9 mouse cellular contexts compared by ENCODE assay signal in genomic region chr1:134106719-134107118, GRCm38 (mm10). TPM values are rescaled to one million over a fixed set of nuclear protein-coding genes. Genes with fewer than 3 reads are reported as not detected.
DNase-seq lines count a peak whose midpoint lies in the region; ATAC-seq lines count a peak whose summit lies in the region.
"Had no signal": no experiment of that assay in that cellular context is flagged by ENCODE, and none has a peak within 500 bp of the region (broad histone marks: within the 10 kb centered on the region; RNA-seq: fewer than 3 reads in every experiment).

No protein-coding gene starts in this region.

- WGBS in limb, embryonic 11.5 days = 4% methylated on average over 5 of the region's 5 CpGs
- 10% methylated on average over 5 of the region's 5 CpGs for WGBS in neural tube, embryonic 11.5 days

- H3K9me3 ChIP-seq in limb, embryonic 11.5 days (ENCODE audit: control insufficient read depth, low read length) = no peaks in the 10 kb centered on the region
- no peaks in the 10 kb centered on the region for H3K9me3 ChIP-seq in neural tube, embryonic 11.5 days (ENCODE audit: control insufficient read depth, low read length)
- H3K9me3 ChIP-seq: heart, embryonic 13.5 days had no signal

- no peaks in the 10 kb centered on the region for H3K27me3 ChIP-seq in limb, embryonic 11.5 days (ENCODE audit: control insufficient read depth, insufficient read depth, low read length)
- no peaks in the 10 kb centered on the region for H3K27me3 ChIP-seq in neural tube, embryonic 11.5 days (ENCODE audit: control insufficient read depth, insufficient read depth, low read length)

- no peak overlapping the region for H3K9ac ChIP-seq in limb, embryonic 11.5 days (ENCODE audit: low read length)
- no peak overlapping the region for H3K9ac ChIP-seq in neural tube, embryonic 11.5 days (ENCODE audit: low read length)
- H3K9ac ChIP-seq: heart, embryonic 13.5 days had no signal

- no peak overlapping the region for H3K27ac ChIP-seq in limb, embryonic 11.5 days (replicated peaks; ENCODE audit: low read depth, low read length)
- H3K27ac ChIP-seq in neural tube, embryonic 11.5 days (ENCODE audit: low read depth, low read length) = no peak overlapping the region
- H3K27ac ChIP-seq: heart, embryonic 13.5 days had no signal

- intact Hi-C loops in heart, postnatal 10 days (cut with DNase I) = loop anchor here (1.0 to 2.0 kb wide), 3 partner anchors 53 to 196 kb away; no protein-coding TSS in a partner anchor

- H3K4me3 ChIP-seq in limb, embryonic 11.5 days (ENCODE audit: low read depth, low read length) = no peak overlapping the region
- H3K4me3 ChIP-seq in neural tube, embryonic 11.5 days (ENCODE audit: low read depth, low read length) = no peak overlapping the region
- H3K4me3 ChIP-seq: heart, embryonic 13.5 days had no signal

- DNase-seq in right cerebral cortex, adult 18-20 months = peak; percentile 63
- DNase-seq in right cerebral cortex, postnatal 4 days = no peak
- peak; percentile 75 for DNase-seq in embryo, embryonic 10 days (ENCODE audit: low spot score)
- peak; percentile 74 to 78 for DNase-seq in heart, postnatal 10 days
- DNase-seq in limb, embryonic 11.5 days (ENCODE audit: low spot score) = peak; percentile 70
- peak; percentile 62 for DNase-seq in neural tube, embryonic 11.5 days (ENCODE audit: low spot score)
- peak; percentile 72 for DNase-seq in thymus, postnatal 4 days

- H3K4me1 ChIP-seq in limb, embryonic 11.5 days (ENCODE audit: control insufficient read depth, insufficient read depth, low read length) = no peaks in the 10 kb centered on the region
- no peaks in the 10 kb centered on the region for H3K4me1 ChIP-seq in neural tube, embryonic 11.5 days (ENCODE audit: control insufficient read depth, insufficient read depth, low read length)

- peak; percentile 83 for ATAC-seq in activated CD4-positive, CD25-positive, alpha-beta regulatory T cell, adult 4 months
- no peak for ATAC-seq in limb, embryonic 11.5 days (ENCODE audit: insufficient number of reproducible peaks, low FRiP score, low TSS enrichment, low read depth)
- no peak for ATAC-seq in neural tube, embryonic 11.5 days (ENCODE audit: insufficient read depth, low FRiP score, low TSS enrichment)

- H3K36me3 ChIP-seq in limb, embryonic 11.5 days (ENCODE audit: control insufficient read depth, insufficient read depth, low read length) = no peaks in the 10 kb centered on the region
- no peaks in the 10 kb centered on the region for H3K36me3 ChIP-seq in neural tube, embryonic 11.5 days (ENCODE audit: control insufficient read depth, insufficient read depth, low read length)
- H3K36me3 ChIP-seq: heart, embryonic 13.5 days had no signal

- H3K4me2 ChIP-seq in limb, embryonic 11.5 days (ENCODE audit: low read depth, severe bottlenecking) = no peak overlapping the region
- no peak overlapping the region for H3K4me2 ChIP-seq in neural tube, embryonic 11.5 days (ENCODE audit: low read depth)
- H3K4me2 ChIP-seq: heart, embryonic 13.5 days had no signal

RNA-seq across cellular contexts. Expression of gene Chit1, which starts 4.3 kb away (rescaled TPM):
- polyA plus RNA-seq in activated CD4-positive, CD25-positive, alpha-beta regulatory T cell, adult 4 months (2017; shearing (Covaris generic)) = not detected
- not detected for total RNA-seq in heart, postnatal 10 days (2021)
- not detected in 2 replicates for polyA plus RNA-seq in limb, embryonic 11.5 days (2014; fragmentation: Nextera tagmentation; extraction: Ambion mirVana)
- 0.15 TPM in 1 of 2 replicates, not detected in the other for polyA plus RNA-seq in neural tube, embryonic 11.5 days (2014; fragmentation: Nextera tagmentation; extraction: Ambion mirVana)

RNA-seq across cellular contexts. Expression of gene Btg2, which starts 27.8 kb away (rescaled TPM):
- 100 to 1,000 TPM; 174 to 181 TPM for polyA plus RNA-seq in activated CD4-positive, CD25-positive, alpha-beta regulatory T cell, adult 4 months (2017; shearing (Covaris generic))
- 10 to 100 TPM; 30.3 to 32.9 TPM for total RNA-seq in heart, postnatal 10 days (2021)
- 21.3 and 22.1 TPM in 2 replicates for polyA plus RNA-seq in limb, embryonic 11.5 days (2014; fragmentation: Nextera tagmentation; extraction: Ambion mirVana)
- polyA plus RNA-seq in neural tube, embryonic 11.5 days (2014; fragmentation: Nextera tagmentation; extraction: Ambion mirVana) = 97.9 and 110 TPM in 2 replicates
